Mouse (Mus musculus) liver, embryonic 14.5 days (tissue): Measurements from ENCODE around the gene Drg1.
"Not testable (repeated sequence)": the region's sequence is repeated elsewhere in the genome, so short reads cannot be mapped to it uniquely, and the experiment has no call there.

ENCODE experiments used
- CTCF ChIP-seq: IDR thresholded peaks from 2 replicates; pipeline ENCODE4 v1.5.1; 2016; ENCODE audit warnings: antibody characterized with exemption, low read depth, control low read depth
- EP300 ChIP-seq: IDR thresholded peaks from 2 replicates; pipeline ENCODE4 v1.6.1; 2016; ENCODE audit warnings: antibody characterized with exemption, low read depth

GRCm38 (mm10) chr11:3182707-3183106 lies 83.5 kb downstream of the Drg1 start:
- TF ChIP-seq CTCF, EP300: not testable (repeated sequence)
